Mouse (Mus musculus) cerebral cortex, adult 2 months (tissue): Measurements from ENCODE around the gene Kcnq1.

Source experiments
- WGBS: fragments of 180-500 bp; shearing (Covaris S2); methylation state at CpG from one replicate; pipeline ENCODE4 v1.1.7; 2018; 5-methylcytosine and 5-hydroxymethylcytosine counted together

Kcnq1 gene

GRCm38 (mm10) chr7:143368267-143368643 is 262.1 kb downstream of the Kcnq1 start:
- WGBS = 68% methylated on average over 7 of the region's 7 CpGs

GRCm38 (mm10) chr7:143371336-143371735 is 265.2 kb downstream of the Kcnq1 start:
- whole genome bisulfite sequencing = 84% methylated on average over 2 of the region's 2 CpGs

- WGBS = 77% methylated on average over 3 of the region's 3 CpGs
These were observed 267.1 kb downstream of the Kcnq1 start for GRCm38 (mm10) chr7:143373265-143373664.

- WGBS = 87% methylated on average over 16 of the region's 16 CpGs
These were observed 269.8 kb downstream of the Kcnq1 start for GRCm38 (mm10) chr7:143375945-143376344.

GRCm38 (mm10) chr7:143380466-143381073 is 274.4 kb downstream of the Kcnq1 start:
- 77% methylated on average over 20 of the region's 20 CpGs for WGBS

- 74% methylated on average over 1 of the region's 1 CpGs for WGBS
These were observed 280.5 kb downstream of the Kcnq1 start for GRCm38 (mm10) chr7:143386632-143387031.

- 64% methylated on average over 27 of the region's 27 CpGs for WGBS
These were observed 282.9 kb downstream of the Kcnq1 start for GRCm38 (mm10) chr7:143388783-143389695.

GRCm38 (mm10) chr7:143389860-143390259 is 283.7 kb downstream of the Kcnq1 start:
- 30% methylated on average over 2 of the region's 2 CpGs for WGBS

- WGBS = 75% methylated on average over 12 of the region's 12 CpGs
These were observed 284.3 kb downstream of the Kcnq1 start for GRCm38 (mm10) chr7:143390277-143390948.

- 89% methylated on average over 9 of the region's 9 CpGs for WGBS
These were observed 289.0 kb downstream of the Kcnq1 start for GRCm38 (mm10) chr7:143395113-143395563.

- WGBS = 92% methylated on average over 10 of the region's 10 CpGs
These were observed 293.6 kb downstream of the Kcnq1 start for GRCm38 (mm10) chr7:143399756-143400155.

GRCm38 (mm10) chr7:143400599-143400998 is 294.4 kb downstream of the Kcnq1 start:
- WGBS = 77% methylated on average over 6 of the region's 6 CpGs

GRCm38 (mm10) chr7:143401429-143402016 is 295.4 kb downstream of the Kcnq1 start:
- 82% methylated on average over 5 of the region's 5 CpGs for WGBS

GRCm38 (mm10) chr7:143404296-143404695 is 298.1 kb downstream of the Kcnq1 start:
- WGBS = 87% methylated on average over 6 of the region's 6 CpGs

GRCm38 (mm10) chr7:143407931-143408501 is 301.9 kb downstream of the Kcnq1 start:
- WGBS = 66% methylated on average over 9 of the region's 9 CpGs

- 60% methylated on average over 13 of the region's 13 CpGs for WGBS
These were observed 302.5 kb downstream of the Kcnq1 start for GRCm38 (mm10) chr7:143408615-143409021.

GRCm38 (mm10) chr7:143412606-143413005 is 306.4 kb downstream of the Kcnq1 start:
- 80% methylated on average over 6 of the region's 6 CpGs for WGBS

- WGBS = 68% methylated on average over 4 of the region's 4 CpGs
These were observed 308.9 kb downstream of the Kcnq1 start for GRCm38 (mm10) chr7:143415070-143415469.

GRCm38 (mm10) chr7:143416406-143416805 is 310.2 kb downstream of the Kcnq1 start:
- WGBS = 94% methylated on average over 12 of the region's 12 CpGs

GRCm38 (mm10) chr7:143417875-143418274 is 311.7 kb downstream of the Kcnq1 start:
- WGBS = 87% methylated on average over 5 of the region's 5 CpGs

GRCm38 (mm10) chr7:143419585-143420160 is 313.5 kb downstream of the Kcnq1 start:
- WGBS = 93% methylated on average over 4 of the region's 4 CpGs
